Mouse (Mus musculus) lung, adult 2 months (tissue): ENCODE measurements at regions not wholly inside any gene's neighbourhood (a gene's known extent, or its start where the extent isn't known, plus 50 kb on each side); places are given as distances from the start of the nearest gene placed in this dataset.

ENCODE experiments used
- CTCF ChIP-seq: fragments of 200-500 bp; IDR thresholded peaks from 2 replicates; pipeline ENCODE4 v1.5.1; 2011; ENCODE audit warnings: mild to moderate bottlenecking, low read length, control low read depth; ENCODE audit not compliant: insufficient read depth
- POLR2A ChIP-seq: fragments of 200-500 bp; IDR thresholded peaks from 2 replicates; pipeline ENCODE4 v1.6.1; 2011; ENCODE audit warnings: low read depth, mild to moderate bottlenecking, control low read depth, low read length, borderline replicate concordance; ENCODE audit errors: extremely low read depth

- no peak for TF ChIP-seq POLR2A
- no peak for TF ChIP-seq CTCF
Observed at GRCm38 (mm10) chr1:88578231-88578620, 68.4 kb upstream of the Glrp1 start.
